Mouse (Mus musculus): ENCODE data around the gene Slc9b1.

Gene Slc9b1

GRCm38 (mm10) chr3:135393186-135393585 is 45.4 kb downstream of the Slc9b1 start:
- DNase-seq (ENCODE audit: low read depth, low spot score) = no peak

- no peak for DNase-seq (ENCODE audit: low read depth, low spot score)
Measured at GRCm38 (mm10) chr3:135395085-135395484, 47.3 kb downstream of the Slc9b1 start.

GRCm38 (mm10) chr3:135396081-135396480 is 48.3 kb downstream of the Slc9b1 start:
- no peak for DNase-seq (ENCODE audit: low read depth, low spot score)

- DNase-seq (ENCODE audit: low read depth, low spot score) = no peak
Measured at GRCm38 (mm10) chr3:135397112-135397511, 49.3 kb downstream of the Slc9b1 start.

GRCm38 (mm10) chr3:135402201-135402658 is 54.4 kb downstream of the Slc9b1 start:
- peak; percentile 84 for DNase-seq (ENCODE audit: low read depth, low spot score)

- DNase-seq (ENCODE audit: low read depth, low spot score) = no peak
Measured at GRCm38 (mm10) chr3:135403211-135403610, 55.4 kb downstream of the Slc9b1 start.

- no peak for DNase-seq (ENCODE audit: low read depth, low spot score)
Measured at GRCm38 (mm10) chr3:135403856-135404255, 56.0 kb downstream of the Slc9b1 start.

GRCm38 (mm10) chr3:135404599-135404998 is 56.8 kb downstream of the Slc9b1 start:
- no peak for DNase-seq (ENCODE audit: low read depth, low spot score)

GRCm38 (mm10) chr3:135407351-135407750 is 59.5 kb downstream of the Slc9b1 start:
- no peak for DNase-seq (ENCODE audit: low read depth, low spot score)

GRCm38 (mm10) chr3:135409219-135409618 is 61.4 kb downstream of the Slc9b1 start:
- no peak for DNase-seq (ENCODE audit: low read depth, low spot score)

- no peak for DNase-seq (ENCODE audit: low read depth, low spot score)
Measured at GRCm38 (mm10) chr3:135411056-135411455, 63.2 kb downstream of the Slc9b1 start.

GRCm38 (mm10) chr3:135411824-135412223 is 64.0 kb downstream of the Slc9b1 start:
- DNase-seq (ENCODE audit: low read depth, low spot score) = no peak

GRCm38 (mm10) chr3:135417245-135417644 is 69.4 kb downstream of the Slc9b1 start:
- DNase-seq (ENCODE audit: low read depth, low spot score) = no peak

GRCm38 (mm10) chr3:135417799-135418198 is 70.0 kb downstream of the Slc9b1 start:
- DNase-seq (ENCODE audit: low read depth, low spot score) = no peak

GRCm38 (mm10) chr3:135420542-135421309 is 72.9 kb downstream of the Slc9b1 start:
- DNase-seq (ENCODE audit: low read depth, low spot score) = peak; percentile 32

- no peak for DNase-seq (ENCODE audit: low read depth, low spot score)
Measured at GRCm38 (mm10) chr3:135421310-135421594, 73.4 kb downstream of the Slc9b1 start.

- no peak for DNase-seq (ENCODE audit: low read depth, low spot score)
Measured at GRCm38 (mm10) chr3:135422232-135422855, 74.5 kb downstream of the Slc9b1 start.

GRCm38 (mm10) chr3:135422856-135423607 is 75.2 kb downstream of the Slc9b1 start:
- DNase-seq (ENCODE audit: low read depth, low spot score) = peak; percentile 94

- DNase-seq (ENCODE audit: low read depth, low spot score) = no peak
Measured at GRCm38 (mm10) chr3:135423608-135424212, 75.9 kb downstream of the Slc9b1 start, which contains the start of gene Cisd2. Cisd2 (minus strand) TSS chr3:135423925.

GRCm38 (mm10) chr3:135436901-135437616 is 89.2 kb downstream of the Slc9b1 start:
- peak; percentile 23 for DNase-seq (ENCODE audit: low read depth, low spot score)

GRCm38 (mm10) chr3:135437758-135438495 is 90.1 kb downstream of the Slc9b1 start, which contains the start of gene Ube2d3:
Ube2d3 (plus strand) TSS chr3:135438149.
- DNase-seq (ENCODE audit: low read depth, low spot score) = peak; percentile 99

Data from A20 (cell line).